Mouse (Mus musculus) G1E (cell line): ENCODE results near the gene Dirc2.

ENCODE experiments used
- CTCF ChIP-seq: IDR thresholded peaks from 2 replicates; pipeline ENCODE4 v1.5.1; 2012; ENCODE audit warnings: low read depth, low read length, inconsistent platforms, mixed read lengths
- TAL1 ChIP-seq: conservative IDR thresholded peaks from 2 replicates; pipeline ENCODE4 v1.6.1; 2012; ENCODE audit warnings: low read depth, low read length, inconsistent platforms, mixed read lengths

- no peak for TF ChIP-seq CTCF
- no peak for TF ChIP-seq TAL1
Measured at GRCm38 (mm10) chr16:35756697-35757096, 12.5 kb downstream of the Dirc2 start.
